Mouse (Mus musculus) liver, embryonic 15.5 days (tissue): ENCODE measurements at regions not wholly inside any gene's neighbourhood (a gene's known extent, or its start where the extent isn't known, plus 50 kb on each side); places are given as distances from the start of the nearest gene placed in this dataset.
"Not testable (repeated sequence)": the region's sequence is repeated elsewhere in the genome, so short reads cannot be mapped to it uniquely, and the experiment has no call there.

Experiments used
- ATAC-seq: fragments of 200-750 bp; cut with Nextera tagmentation; 2 replicates; pipeline ENCODE4 v1.8.0; 2017; ENCODE audit warnings: moderate number of reproducible peaks, mild to moderate bottlenecking, moderate library complexity; ENCODE audit not compliant: insufficient read depth
- H3K27ac ChIP-seq: fragments of 300-500 bp; sonication (generic); replicated peaks from 2 replicates; pipeline ENCODE4 v1.5.1; 2015; ENCODE audit warnings: mild to moderate bottlenecking, inconsistent platforms
- H3K27me3 ChIP-seq: fragments of 300-500 bp; sonication (generic); 2 replicates; pipeline ENCODE4 v1.6.1; 2015; ENCODE audit warnings: mild to moderate bottlenecking, inconsistent platforms
- H3K36me3 ChIP-seq: fragments of 300-500 bp; sonication (generic); replicated peaks from 2 replicates; pipeline ENCODE4 v1.6.1; 2015; ENCODE audit warnings: moderate library complexity, mild to moderate bottlenecking, inconsistent platforms
- H3K4me1 ChIP-seq: fragments of 300-500 bp; sonication (generic); replicated peaks from 2 replicates; pipeline ENCODE4 v1.6.1; 2015; ENCODE audit warnings: inconsistent platforms
- H3K4me2 ChIP-seq: fragments of 300-500 bp; sonication (generic); 2 replicates; pipeline ENCODE4 v1.6.1; 2015; ENCODE audit warnings: moderate library complexity, mild to moderate bottlenecking, inconsistent platforms
- H3K4me3 ChIP-seq: fragments of 300-500 bp; sonication (generic); replicated peaks from 2 replicates; pipeline ENCODE4 v1.5.1; 2015; ENCODE audit warnings: mild to moderate bottlenecking, inconsistent platforms
- H3K9ac ChIP-seq: fragments of 300-500 bp; sonication (generic); 2 replicates; pipeline ENCODE4 v1.6.1; 2015; ENCODE audit warnings: moderate library complexity, mild to moderate bottlenecking, inconsistent platforms
- H3K9me3 ChIP-seq: fragments of 300-500 bp; sonication (generic); replicated peaks from 2 replicates; pipeline ENCODE4 v1.6.1; 2016; ENCODE audit warnings: inconsistent platforms
- WGBS: fragments of 180-500 bp; shearing (Covaris S2); methylation state at CpG from one replicate; pipeline ENCODE4 v1.1.7; 2015; ENCODE audit warnings: mixed read lengths; ENCODE audit not compliant: insufficient replicate concordance; 5-methylcytosine and 5-hydroxymethylcytosine counted together

DNA sequence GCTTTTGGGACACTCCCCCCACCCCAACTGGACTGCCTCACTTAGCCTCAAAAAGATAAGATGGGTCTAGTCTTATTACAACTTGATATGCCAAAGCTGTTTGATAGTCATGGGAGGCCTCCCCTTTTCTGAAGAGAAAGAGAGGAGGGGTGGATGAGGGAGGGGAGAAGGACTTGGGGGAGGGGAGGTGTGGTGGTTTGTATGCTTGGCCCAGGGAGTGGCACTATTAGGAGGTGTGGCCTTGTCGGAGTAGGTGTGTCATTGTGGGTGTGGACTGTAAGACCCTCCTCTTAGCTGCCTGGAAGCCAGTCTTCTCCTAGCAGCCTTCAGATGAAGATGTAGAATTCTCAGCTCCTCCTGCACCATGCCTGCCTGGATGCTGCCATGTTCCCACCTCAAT, 82.0 kb upstream of the A430005L14Rik start:
- not testable (repeated sequence) for H3K9me3 ChIP-seq, H3K4me3 ChIP-seq, ATAC-seq, H3K27ac ChIP-seq, H3K4me1 ChIP-seq, H3K36me3 ChIP-seq, H3K27me3 ChIP-seq, H3K4me2 ChIP-seq, H3K9ac ChIP-seq
- 79% methylated on average over 1 of the region's 1 CpGs for WGBS

DNA sequence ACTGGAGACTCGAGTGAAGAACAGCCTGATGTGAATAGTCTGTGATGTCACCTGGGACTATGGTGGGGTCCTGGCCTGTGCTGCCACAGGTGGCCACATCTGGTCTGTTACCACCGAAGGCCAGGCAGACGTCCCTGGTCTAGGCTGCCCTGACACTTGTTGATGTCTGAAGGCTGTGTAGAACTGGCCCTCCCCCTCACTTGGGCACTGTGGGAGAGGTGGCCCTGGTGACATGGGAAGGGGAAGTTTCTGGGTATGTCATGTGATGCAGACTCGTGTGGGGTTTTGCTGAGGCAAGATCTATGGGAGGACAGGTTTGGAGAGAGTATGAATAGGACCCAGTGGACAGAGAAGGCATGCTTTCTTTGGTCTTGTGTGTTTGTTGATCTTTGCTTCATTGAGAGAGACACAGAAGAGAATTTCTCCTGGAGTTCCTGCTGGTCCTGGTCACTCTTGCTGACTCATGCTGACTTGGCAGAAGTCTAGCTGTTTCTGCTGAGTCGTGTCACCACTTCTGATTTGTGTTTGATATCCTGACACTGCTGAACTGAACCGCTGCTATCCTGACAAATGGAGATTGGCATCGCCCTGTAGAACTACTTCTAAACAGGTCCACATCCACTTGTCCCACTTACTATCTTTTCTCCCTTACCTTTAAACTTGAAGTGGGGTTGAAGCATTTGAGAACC, 79.9 kb upstream of the A430005L14Rik start:
- H3K9ac ChIP-seq = no peak overlapping the region
- WGBS = 50% methylated on average over 7 of the region's 7 CpGs
- no peak overlapping the region for H3K27ac ChIP-seq
- no peak overlapping the region for H3K4me3 ChIP-seq
- no peaks in the 10 kb centered on the region for H3K36me3 ChIP-seq
- no peak overlapping the region for H3K4me2 ChIP-seq
- no peak for ATAC-seq
- H3K9me3 ChIP-seq = no peaks in the 10 kb centered on the region
- H3K27me3 ChIP-seq = no peaks in the 10 kb centered on the region
- no peaks in the 10 kb centered on the region for H3K4me1 ChIP-seq

DNA sequence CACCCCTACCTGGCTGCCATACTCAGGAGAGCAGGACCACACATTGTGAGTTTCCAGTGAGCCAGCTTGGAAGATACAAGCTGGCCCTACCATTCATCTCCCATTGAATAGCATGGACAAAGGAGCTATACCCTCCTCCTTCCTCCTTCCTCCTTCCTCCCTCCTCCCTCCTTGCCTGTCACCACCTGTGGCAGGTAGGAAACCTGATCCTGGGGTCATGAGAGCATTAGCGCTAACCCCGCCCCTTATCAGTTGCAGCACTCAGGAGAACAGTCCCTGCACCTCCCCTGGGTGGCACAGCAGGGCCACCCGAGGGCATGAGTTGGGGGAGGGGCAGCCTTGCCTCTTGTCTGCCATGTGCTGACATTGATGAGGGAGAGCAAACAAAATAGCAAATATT, 74.0 kb upstream of the A430005L14Rik start:
- no peak overlapping the region for H3K4me2 ChIP-seq
- no peaks in the 10 kb centered on the region for H3K36me3 ChIP-seq
- 28% methylated on average over 3 of the region's 3 CpGs for WGBS
- no peak for ATAC-seq
- no peak overlapping the region for H3K27ac ChIP-seq
- no peaks in the 10 kb centered on the region for H3K9me3 ChIP-seq
- no peaks in the 10 kb centered on the region for H3K27me3 ChIP-seq
- no peak overlapping the region for H3K4me3 ChIP-seq
- no peaks in the 10 kb centered on the region for H3K4me1 ChIP-seq
- H3K9ac ChIP-seq = no peak overlapping the region

- H3K4me1 ChIP-seq = no peaks in the 10 kb centered on the region
- ATAC-seq = no peak
- H3K4me2 ChIP-seq = no peak overlapping the region
- no peaks in the 10 kb centered on the region for H3K27me3 ChIP-seq
- H3K36me3 ChIP-seq = no peaks in the 10 kb centered on the region
- H3K9ac ChIP-seq = no peak overlapping the region
- H3K4me3 ChIP-seq = no peak overlapping the region
- H3K27ac ChIP-seq = no peak overlapping the region
- H3K9me3 ChIP-seq = no peaks in the 10 kb centered on the region
These were observed 73.0 kb upstream of the A430005L14Rik start for GRCm38 (mm10) chr4:153884044-153884443.

DNA sequence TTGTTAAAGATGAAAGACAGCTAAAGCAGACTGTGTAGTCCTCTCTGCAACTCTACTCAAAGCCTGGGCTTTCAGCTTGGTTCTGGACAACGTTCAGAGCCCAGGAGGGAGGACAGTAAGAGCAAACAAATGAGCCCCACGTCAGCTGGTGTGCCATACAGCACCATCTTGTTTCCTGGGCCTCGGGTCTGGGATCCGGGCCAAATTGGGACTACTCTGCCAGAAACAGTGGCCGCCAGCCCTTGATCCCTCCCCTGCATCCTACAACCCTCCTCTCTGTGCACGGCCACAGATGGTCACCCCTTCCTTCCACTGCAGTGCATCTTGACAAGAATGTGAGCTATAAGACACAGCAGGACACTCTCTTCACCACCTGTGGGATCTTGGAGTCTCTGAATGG, 71.2 kb upstream of the A430005L14Rik start:
- WGBS = 43% methylated on average over 6 of the region's 6 CpGs
- no peaks in the 10 kb centered on the region for H3K36me3 ChIP-seq
- H3K9ac ChIP-seq = no peak overlapping the region
- H3K9me3 ChIP-seq = no peaks in the 10 kb centered on the region
- H3K27me3 ChIP-seq = no peaks in the 10 kb centered on the region
- no peak overlapping the region for H3K27ac ChIP-seq
- no peaks in the 10 kb centered on the region for H3K4me1 ChIP-seq
- H3K4me2 ChIP-seq = no peak overlapping the region
- no peak overlapping the region for H3K4me3 ChIP-seq
- no peak for ATAC-seq

DNA sequence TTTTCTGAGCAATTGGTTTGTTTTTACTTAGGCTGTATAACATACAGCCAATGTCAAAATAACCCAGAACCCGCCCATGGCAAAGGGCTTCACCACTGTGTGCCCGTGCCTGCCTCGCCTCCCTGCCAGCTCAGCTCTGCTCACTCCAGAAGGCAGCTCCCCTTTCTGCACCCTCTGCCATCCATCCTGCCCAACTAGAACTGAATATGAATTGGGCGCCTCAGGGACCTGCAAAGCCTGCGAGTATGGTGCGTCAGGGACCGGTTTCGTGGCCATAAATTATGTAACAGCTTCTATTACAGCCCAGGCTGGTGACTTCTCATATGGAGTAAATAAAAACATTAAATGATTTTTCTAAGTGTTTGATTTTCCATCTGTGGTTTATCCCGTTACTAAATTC, 66.9 kb upstream of the A430005L14Rik start:
- no peaks in the 10 kb centered on the region for H3K36me3 ChIP-seq
- no peaks in the 10 kb centered on the region for H3K4me1 ChIP-seq
- H3K4me3 ChIP-seq = no peak overlapping the region
- H3K27ac ChIP-seq = no peak overlapping the region
- H3K4me2 ChIP-seq = no peak overlapping the region
- no peak overlapping the region for H3K9ac ChIP-seq
- WGBS = 67% methylated on average over 9 of the region's 9 CpGs
- no peak for ATAC-seq
- no peaks in the 10 kb centered on the region for H3K27me3 ChIP-seq
- H3K9me3 ChIP-seq = no peaks in the 10 kb centered on the region

DNA sequence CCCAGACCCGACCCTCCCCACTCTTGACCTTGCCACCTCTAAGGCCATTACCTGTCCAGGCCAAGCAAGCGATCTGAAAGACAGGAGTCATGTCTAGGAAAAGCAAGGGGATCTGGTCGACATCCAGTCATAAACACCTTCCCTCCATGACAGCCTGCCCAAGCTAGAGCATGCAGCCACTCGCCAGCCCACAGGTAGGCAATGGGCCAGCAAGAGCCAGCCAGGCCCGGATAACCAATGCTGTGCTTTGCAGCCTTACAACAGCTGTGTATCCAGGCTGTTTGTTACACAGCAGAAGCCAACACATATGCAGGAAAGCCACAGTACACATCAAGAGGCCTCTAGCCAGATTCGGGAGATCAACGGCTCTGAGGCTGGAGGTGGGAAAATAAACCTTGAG, 57.3 kb upstream of the A430005L14Rik start:
- no peaks in the 10 kb centered on the region for H3K4me1 ChIP-seq
- H3K4me3 ChIP-seq = no peak overlapping the region
- 0 out of 2 replicates have a peak, but pooled peaks cover 3% of the 10 kb centered on the region for H3K9me3 ChIP-seq
- no peaks in the 10 kb centered on the region for H3K27me3 ChIP-seq
- WGBS = 54% methylated on average over 7 of the region's 7 CpGs
- no peak overlapping the region for H3K9ac ChIP-seq
- no peak overlapping the region for H3K27ac ChIP-seq
- H3K36me3 ChIP-seq = no peaks in the 10 kb centered on the region
- no peak overlapping the region for H3K4me2 ChIP-seq
- ATAC-seq = no peak

- H3K4me1 ChIP-seq = no peaks in the 10 kb centered on the region
- no peak overlapping the region for H3K4me2 ChIP-seq
- H3K9ac ChIP-seq = no peak overlapping the region
- no peak overlapping the region for H3K27ac ChIP-seq
- no peaks in the 10 kb centered on the region for H3K9me3 ChIP-seq
- H3K36me3 ChIP-seq = no peaks in the 10 kb centered on the region
- H3K27me3 ChIP-seq = no peaks in the 10 kb centered on the region
- no peak for ATAC-seq
- 62% methylated on average over 9 of the region's 9 CpGs for WGBS
- no peak overlapping the region for H3K4me3 ChIP-seq
These were observed 52.0 kb upstream of the A430005L14Rik start for GRCm38 (mm10) chr4:153905076-153905475.

DNA sequence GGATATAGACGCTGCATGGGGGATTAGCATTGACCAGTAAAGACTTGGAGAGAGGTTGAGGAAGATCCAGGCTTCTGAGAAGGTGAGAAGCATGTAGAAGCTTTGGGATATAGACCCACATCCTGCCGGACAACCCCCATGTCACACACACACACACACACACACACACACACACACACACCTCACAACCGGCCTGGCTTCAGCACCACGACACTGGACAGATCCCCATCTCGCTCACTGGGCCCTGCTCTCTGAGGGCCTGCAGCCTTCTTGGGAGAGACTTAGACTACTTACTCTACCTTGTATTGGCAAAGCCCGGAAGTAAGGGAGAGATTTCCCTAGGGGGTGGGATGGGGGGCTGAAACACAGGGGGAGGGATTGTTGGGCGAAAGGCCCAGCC, 51.5 kb upstream of the A430005L14Rik start:
- no peak for ATAC-seq
- Histone ChIP-seq H3K4me1 (no peaks in the 10 kb centered on the region), H3K27ac (no peak overlapping the region), H3K9ac (no peak overlapping the region), H3K9me3 (no peaks in the 10 kb centered on the region), H3K4me2 (no peak overlapping the region), H3K36me3 (no peaks in the 10 kb centered on the region), H3K27me3 (no peaks in the 10 kb centered on the region), H3K4me3 (no peak overlapping the region)
- WGBS = 35% methylated on average over 7 of the region's 7 CpGs
